Mouse (Mus musculus) lung, embryonic 14.5 days (tissue): ENCODE results near the gene Tmed3. TPM values are rescaled to one million over a fixed set of nuclear protein-coding genes. Genes with fewer than 3 reads are reported as not detected.

Source experiments
- ATAC-seq: fragments of 200-750 bp; cut with Nextera tagmentation; 2 replicates; pipeline ENCODE4 v1.8.0; 2017; ENCODE audit warnings: mild to moderate bottlenecking, moderate TSS enrichment, moderate library complexity; ENCODE audit not compliant: insufficient read depth
- DNase-seq: peaks from one replicate; pipeline ENCODE4 v3.0.0-alpha.2; 2015
- H3K27ac ChIP-seq: fragments of 300-500 bp; sonication (generic); 2 replicates; pipeline ENCODE4 v1.5.1; 2014; ENCODE audit warnings: low read depth, mild to moderate bottlenecking, moderate library complexity
- H3K27me3 ChIP-seq: fragments of 300-500 bp; sonication (generic); 2 replicates; pipeline ENCODE4 v1.6.1; 2014; ENCODE audit warnings: low read length, control low read depth; ENCODE audit not compliant: insufficient read depth
- H3K36me3 ChIP-seq: fragments of 300-500 bp; sonication (generic); 2 replicates; pipeline ENCODE4 v1.6.1; 2014; ENCODE audit warnings: control low read depth; ENCODE audit not compliant: insufficient read depth
- H3K4me1 ChIP-seq: fragments of 300-500 bp; sonication (generic); 2 replicates; pipeline ENCODE4 v1.6.1; 2014; ENCODE audit warnings: antibody characterized with exemption, control low read depth; ENCODE audit not compliant: insufficient read depth
- H3K4me2 ChIP-seq: fragments of 300-500 bp; sonication (generic); 2 replicates; pipeline ENCODE4 v1.6.1; 2014; ENCODE audit warnings: mild to moderate bottlenecking
- H3K4me3 ChIP-seq: fragments of 300-500 bp; sonication (generic); 2 replicates; pipeline ENCODE4 v1.5.1; 2014; ENCODE audit warnings: low read depth, low read length
- H3K9ac ChIP-seq: fragments of 300-500 bp; sonication (generic); 2 replicates; pipeline ENCODE4 v1.6.1; 2014
- H3K9me3 ChIP-seq: fragments of 300-500 bp; sonication (generic); 2 replicates; pipeline ENCODE4 v1.6.1; 2016; ENCODE audit warnings: low read depth, low read length, control low read depth
- CTCF ChIP-seq: IDR thresholded peaks from 2 replicates; pipeline ENCODE4 v1.5.1; 2016; ENCODE audit warnings: antibody characterized with exemption, low read depth
- WGBS: fragments of 180-500 bp; shearing (Covaris S2); extraction: QIAGEN DNeasy Blood & Tissue Kit; methylation state at CpG from one replicate; pipeline ENCODE4 v1.1.7; 2014; 5-methylcytosine and 5-hydroxymethylcytosine counted together
- polyA plus RNA-seq: library from polyadenylated mRNA; unstranded; fragments of >200 nt; fragmentation: Nextera tagmentation; extraction: Ambion mirVana; gene quantifications from 2 replicates; pipeline ENCODE4 v1.2.1, GENCODE M21; 2014

Tmed3 gene
- polyA plus RNA-seq, 1 experiment from 2014 or later, result 90.9 TPM

- Histone ChIP-seq H3K9ac (no peak overlapping the region), H3K4me1 (no peaks in the 10 kb centered on the region), H3K27me3 (no peaks in the 10 kb centered on the region), H3K9me3 (no peaks in the 10 kb centered on the region), H3K36me3 (no peaks in the 10 kb centered on the region), H3K4me2 (no peak overlapping the region), H3K27ac (no peak overlapping the region), H3K4me3 (no peak overlapping the region)
- peak; percentile 70 for DNase-seq
- 35% methylated on average over 1 of the region's 1 CpGs for WGBS
- peak; percentile 68 for TF ChIP-seq CTCF
- ATAC-seq, result peak; percentile 56; the same call in 1 of the 2 replicates
These were observed 25.9 kb downstream of the Tmed3 start for GRCm38 (mm10) chr9:89678974-89679373.

- 48% methylated on average over 3 of the region's 3 CpGs for WGBS
- no peak overlapping the region for H3K4me3 ChIP-seq
- DNase-seq (peak; percentile 93), ATAC-seq (peak; percentile 84; the same call in 1 of the 2 replicates)
- H3K9me3 ChIP-seq, result no peaks in the 10 kb centered on the region
- H3K9ac ChIP-seq, result no peak overlapping the region
- no peak overlapping the region for H3K27ac ChIP-seq
- peak; percentile 88 for TF ChIP-seq CTCF
- no peaks in the 10 kb centered on the region for H3K36me3 ChIP-seq
- no peaks in the 10 kb centered on the region for H3K27me3 ChIP-seq
- no peaks in the 10 kb centered on the region for H3K4me1 ChIP-seq
- H3K4me2 ChIP-seq, result no peak overlapping the region
These were observed 30.8 kb downstream of the Tmed3 start for GRCm38 (mm10) chr9:89674014-89674618.

- no peak for TF ChIP-seq CTCF
- 84% methylated on average over 1 of the region's 1 CpGs for WGBS
- DNase-seq, result no peak
- no peak for ATAC-seq
- Histone ChIP-seq H3K4me3 (no peak overlapping the region), H3K9me3 (no peaks in the 10 kb centered on the region), H3K4me2 (no peak overlapping the region), H3K27ac (no peak overlapping the region), H3K9ac (no peak overlapping the region), H3K36me3 (no peaks in the 10 kb centered on the region), H3K27me3 (no peaks in the 10 kb centered on the region), H3K4me1 (no peaks in the 10 kb centered on the region)
These were observed 31.5 kb downstream of the Tmed3 start for GRCm38 (mm10) chr9:89673402-89673801.

GRCm38 (mm10) chr9:89669878-89670277 lies 35.0 kb downstream of the Tmed3 start:
- Histone ChIP-seq H3K27me3 (no peaks in the 10 kb centered on the region), H3K4me1 (no peaks in the 10 kb centered on the region), H3K9ac (no peak overlapping the region), H3K4me2 (no peak overlapping the region), H3K9me3 (no peaks in the 10 kb centered on the region), H3K27ac (no peak overlapping the region), H3K36me3 (no peaks in the 10 kb centered on the region), H3K4me3 (no peak overlapping the region)
- 71% methylated on average over 4 of the region's 4 CpGs for WGBS
- no peak for TF ChIP-seq CTCF
- DNase-seq, result no peak
- ATAC-seq, result no peak

- Histone ChIP-seq H3K27me3 (no peaks in the 10 kb centered on the region), H3K4me1 (no peaks in the 10 kb centered on the region), H3K9ac (no peak overlapping the region), H3K4me3 (no peak overlapping the region), H3K4me2 (no peak overlapping the region), H3K27ac (no peak overlapping the region), H3K36me3 (no peaks in the 10 kb centered on the region), H3K9me3 (no peaks in the 10 kb centered on the region)
- no peak for ATAC-seq
- no peak for DNase-seq
- TF ChIP-seq CTCF, result no peak
- WGBS, result 74% methylated on average over 4 of the region's 4 CpGs
These were observed 37.4 kb downstream of the Tmed3 start for GRCm38 (mm10) chr9:89667306-89667942.

GRCm38 (mm10) chr9:89650913-89651312 lies 54.0 kb downstream of the Tmed3 start:
- no peak for ATAC-seq
- no peak for DNase-seq
- no peaks in the 10 kb centered on the region for H3K36me3 ChIP-seq
- H3K4me3 ChIP-seq, result no peak overlapping the region
- no peaks in the 10 kb centered on the region for H3K9me3 ChIP-seq
- H3K4me2 ChIP-seq, result no peak overlapping the region
- no peak overlapping the region for H3K9ac ChIP-seq
- H3K4me1 ChIP-seq, result no peaks in the 10 kb centered on the region
- H3K27me3 ChIP-seq, result no peaks in the 10 kb centered on the region
- WGBS, result 73% methylated on average over 6 of the region's 6 CpGs
- TF ChIP-seq CTCF, result no peak
- no peak overlapping the region for H3K27ac ChIP-seq

Other genes with a start within 250 kb of the Tmed3 start
- gene Minar1, start 81.9 kb downstream of the Tmed3 start, polyA plus RNA-seq, result 0.03 TPM in 1 of 2 replicates, not detected in the other
- gene Ankrd34c, start 33.4 kb upstream of the Tmed3 start, polyA plus RNA-seq, result not detected in 2 replicates
- 0.46 and 0.53 TPM in 2 replicates for gene Rasgrf1, start 204.8 kb upstream of the Tmed3 start, polyA plus RNA-seq